Mouse (Mus musculus) central nervous system, embryonic 14 days (tissue): Measurements from ENCODE around the gene Yars2. TPM values are rescaled to one million over a fixed set of nuclear protein-coding genes. Genes with fewer than 3 reads are reported as not detected.

ENCODE experiments used
- polyA plus RNA-seq: library from polyadenylated mRNA; depleted of rRNA; stranded (reverse); fragments of >200 nt; gene quantifications from 2 replicates; pipeline ENCODE4 v1.2.3, GENCODE M21; 2012; rRNA removed

The Yars2 gene
- 25.1 and 26.3 TPM in 2 replicates for polyA plus RNA-seq

DNA sequence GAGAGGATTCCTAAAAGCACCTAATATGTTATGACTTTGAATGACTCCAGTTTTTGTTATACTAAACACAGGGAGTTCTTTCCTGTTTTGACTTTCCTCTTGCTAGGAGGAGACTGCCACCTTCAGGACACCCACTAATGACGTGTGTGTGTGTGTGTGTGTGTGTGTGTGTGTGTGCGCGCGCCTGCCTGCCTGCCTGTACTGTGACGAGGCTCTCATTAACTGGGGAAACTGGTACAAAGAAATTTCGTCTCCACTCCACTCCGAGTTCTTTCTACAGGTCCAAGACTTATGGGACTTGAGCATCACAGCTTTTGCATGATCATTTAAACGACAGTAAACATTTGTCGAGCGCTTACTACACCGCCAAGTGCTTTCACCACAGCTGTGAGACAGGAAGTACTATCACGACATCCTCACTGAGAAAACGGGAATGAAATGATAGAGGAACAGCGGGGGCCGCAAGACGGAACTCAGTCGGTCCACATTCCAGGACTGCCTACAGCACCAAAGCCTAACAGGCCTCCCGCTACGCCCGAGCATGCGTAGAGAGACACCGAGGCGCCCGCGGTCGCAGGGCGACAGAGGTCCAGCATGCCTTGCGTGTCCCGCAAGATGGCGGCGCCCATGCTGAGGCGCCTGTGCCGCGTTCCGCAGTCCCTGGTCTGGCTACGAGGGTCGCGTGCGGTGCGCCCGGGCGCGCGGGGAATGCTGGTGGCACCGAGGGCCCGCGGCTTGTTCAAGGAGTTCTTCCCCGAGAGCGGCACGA lies at the start of gene Yars2:
Gene Yars2 (plus strand): TSS at position 597 of the 769 bp plus-strand sequence.

DNA sequence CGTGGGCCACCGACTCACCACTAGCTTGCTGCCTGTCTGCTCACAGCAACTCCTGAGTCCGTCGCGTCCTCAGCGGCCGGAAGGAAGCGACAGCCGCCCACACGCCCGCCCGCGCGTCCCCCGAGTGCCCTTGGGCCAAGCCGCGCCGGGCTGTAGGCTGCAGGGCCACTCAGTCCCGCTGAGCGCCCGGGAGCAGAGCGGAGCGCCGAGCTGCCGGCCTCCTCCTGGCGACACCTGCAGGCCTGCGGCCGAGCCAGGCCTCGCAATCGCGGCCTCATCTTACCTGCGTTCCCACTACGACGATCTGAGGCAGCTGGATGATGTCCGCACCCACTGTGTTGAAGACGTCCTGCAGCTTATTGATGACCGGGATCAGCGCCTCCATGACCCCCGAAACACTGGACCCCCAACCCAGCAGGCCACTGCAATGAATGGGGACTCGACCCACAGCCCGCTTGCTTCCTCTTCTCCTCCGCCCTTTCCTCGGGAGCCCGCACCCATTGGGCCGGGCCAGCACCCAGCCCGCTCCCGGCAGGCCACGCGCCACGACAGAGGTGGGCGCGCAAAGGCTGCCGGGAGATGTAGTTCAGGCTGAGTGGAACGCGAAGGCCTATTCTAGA lies 55.8 kb downstream of the Yars2 start, which contains the start of gene Dnm1l:
Gene Dnm1l (minus strand): TSS at position 479 of the 620 bp plus-strand sequence.

Other genes starting within 250 kb of the Yars2 start
- gene Pkp2, start 89.6 kb upstream of the Yars2 start, polyA plus RNA-seq = 1.3 and 1.6 TPM in 2 replicates
- gene Dnm1l, start 56.0 kb downstream of the Yars2 start, polyA plus RNA-seq = 76.9 and 78.8 TPM in 2 replicates